Comparison of ENCODE assay signal across 25 mouse cellular contexts in the genomic region with DNA sequence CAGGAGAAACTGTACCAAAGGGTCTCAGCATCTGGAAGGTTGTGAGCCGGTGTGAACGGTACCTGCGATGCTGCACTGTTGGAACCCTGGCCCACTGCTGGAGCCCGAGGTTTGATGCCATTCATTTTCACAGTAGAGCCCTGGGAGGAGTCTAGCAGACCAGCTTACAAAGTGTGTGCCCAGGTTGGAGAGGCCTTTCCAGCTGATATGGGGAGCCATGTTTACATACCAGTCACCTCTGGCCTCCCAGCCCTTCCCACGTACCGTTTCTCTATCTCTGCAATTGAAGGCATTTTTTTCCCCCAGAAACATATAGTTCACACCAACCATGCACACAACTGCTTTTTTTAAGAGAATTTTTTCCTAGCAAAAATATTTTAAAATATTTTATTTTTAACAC.
"Had no signal": no experiment of that assay in that cellular context is flagged by ENCODE, and none has a peak within 500 bp of the region (broad histone marks: within the 10 kb centered on the region; RNA-seq: fewer than 3 reads in every experiment).

No protein-coding gene starts in this region.

- H3K27me3 ChIP-seq: heart, embryonic 13.5 days; heart, embryonic 15.5 days; hindbrain, embryonic 13.5 days; hindbrain, embryonic 15.5 days; kidney, embryonic 15.5 days; limb, embryonic 12.5 days had no signal

- H3K4me3 ChIP-seq: heart, adult 2 months; heart, embryonic 13.5 days; heart, embryonic 15.5 days; hindbrain, embryonic 13.5 days; hindbrain, embryonic 15.5 days; kidney, embryonic 15.5 days; limb, embryonic 10.5 days; limb, embryonic 12.5 days had no signal

- H3K27ac ChIP-seq: heart, adult 2 months; heart, embryonic 13.5 days; heart, embryonic 15.5 days; hindbrain, embryonic 13.5 days; hindbrain, embryonic 15.5 days; hindbrain, postnatal 0 days; kidney, embryonic 15.5 days; kidney, postnatal 0 days; limb, embryonic 10.5 days; limb, embryonic 12.5 days had no signal

- H3K9ac ChIP-seq: forebrain, postnatal 0 days; heart, embryonic 13.5 days; heart, embryonic 15.5 days; hindbrain, embryonic 13.5 days; hindbrain, embryonic 15.5 days; kidney, embryonic 15.5 days; limb, embryonic 12.5 days had no signal

- H3K4me1 ChIP-seq: hindbrain, embryonic 13.5 days; hindbrain, embryonic 15.5 days; kidney, embryonic 15.5 days; limb, embryonic 10.5 days; limb, embryonic 12.5 days had no signal

- H3K9me3 ChIP-seq: heart, embryonic 13.5 days; heart, embryonic 15.5 days; hindbrain, embryonic 13.5 days; hindbrain, embryonic 15.5 days; kidney, embryonic 15.5 days; limb, embryonic 10.5 days; limb, embryonic 12.5 days had no signal

- DNase-seq: forebrain, postnatal 0 days; gastrocnemius, postnatal 14 days; gastrocnemius, postnatal 36 days; heart, adult 11 months; heart, adult 2 months; heart, postnatal 14 days; heart, postnatal 36 days; kidney, adult 11 months; kidney, adult 2 months; kidney, adult 9 months; kidney, postnatal 14 days; kidney, postnatal 36 days; layer of hippocampus, adult 9-11 months; layer of hippocampus, postnatal 36 days had no signal

- H3K36me3 ChIP-seq: heart, embryonic 13.5 days; heart, embryonic 15.5 days; hindbrain, embryonic 13.5 days; hindbrain, embryonic 15.5 days; kidney, embryonic 15.5 days; limb, embryonic 10.5 days; limb, embryonic 12.5 days had no signal

- H3K4me2 ChIP-seq: heart, embryonic 11.5 days; heart, embryonic 13.5 days; heart, embryonic 15.5 days; hindbrain, embryonic 13.5 days; hindbrain, embryonic 15.5 days; kidney, embryonic 15.5 days; limb, embryonic 12.5 days had no signal

- ATAC-seq: forebrain, postnatal 0 days; hindbrain, postnatal 0 days; intestine, embryonic 16.5 days had no signal
